Mouse (Mus musculus): ENCODE measurements around the gene Itga9. TPM values are rescaled to one million over a fixed set of nuclear protein-coding genes. Genes with fewer than 3 reads are reported as not detected.

Itga9 gene
- polyA plus RNA-seq, 1 experiment = 1.6 TPM

DNA sequence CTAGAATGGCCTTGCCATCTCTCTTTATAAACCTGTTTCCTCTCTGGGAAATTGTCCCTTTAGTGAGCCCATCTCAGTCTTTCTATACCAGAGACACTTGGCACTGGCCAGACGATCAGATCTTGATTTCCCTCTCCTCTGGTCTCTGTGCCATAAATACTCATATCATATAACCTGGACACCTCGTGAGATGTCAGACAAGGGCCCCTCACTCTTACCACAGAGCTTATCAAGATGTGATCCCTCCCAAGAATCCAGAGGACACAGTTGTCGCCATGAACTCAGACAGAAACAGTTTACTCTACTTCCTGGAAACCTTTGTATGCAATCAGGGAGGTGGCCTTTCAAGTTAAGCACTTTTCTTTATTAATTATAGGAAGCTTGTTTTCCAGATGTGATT, 127.1 kb downstream of the Itga9 start:
- TF ChIP-seq CTCF (IDR thresholded peaks at IDR 0.05; ENCODE audit: borderline replicate concordance, insufficient read depth, low read depth, low read length) (no peak), POLR2A (IDR thresholded peaks at IDR 0.05; ENCODE audit: borderline replicate concordance, insufficient read depth, low read length) (no peak)
- no peak for DNase-seq
- 83% methylated on average over 3 of the region's 3 CpGs for WGBS

DNA sequence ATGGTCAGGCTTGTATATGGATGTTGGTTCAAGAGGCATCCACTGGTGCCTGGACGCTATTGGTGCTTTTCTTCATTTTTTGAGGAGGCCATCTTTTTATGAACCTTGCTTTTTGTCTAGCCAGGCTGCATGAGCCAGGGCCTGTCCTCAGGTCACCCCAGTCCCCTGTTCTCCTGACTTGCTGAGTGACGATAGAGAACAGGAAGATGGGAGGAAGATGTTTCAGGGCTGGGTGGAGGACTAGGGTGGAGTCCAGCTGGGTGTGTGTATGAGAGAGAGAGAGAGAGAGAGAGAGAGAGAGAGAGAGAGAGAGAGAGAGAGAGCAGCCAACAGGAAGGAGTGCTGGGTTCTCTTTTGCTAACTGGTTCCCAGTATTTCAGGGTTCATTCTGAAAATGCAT, 130.6 kb downstream of the Itga9 start:
- 91% methylated on average over 2 of the region's 2 CpGs for WGBS
- H3K27ac ChIP-seq (ENCODE audit: insufficient read depth, low read length) = no peak overlapping the region
- no peak for DNase-seq
- no peaks in the 10 kb centered on the region for H3K27me3 ChIP-seq (ENCODE audit: control insufficient read depth, insufficient read depth, low read length)
- H3K4me3 ChIP-seq (replicated peaks; ENCODE audit: insufficient read depth, low read depth, low read length) = no peak overlapping the region
- TF ChIP-seq POLR2A (IDR thresholded peaks at IDR 0.05; ENCODE audit: borderline replicate concordance, insufficient read depth, low read length) (no peak), CTCF (IDR thresholded peaks at IDR 0.05; ENCODE audit: borderline replicate concordance, insufficient read depth, low read depth, low read length) (no peak)
- no peaks in the 10 kb centered on the region for H3K4me1 ChIP-seq (ENCODE audit: control insufficient read depth, insufficient read depth, low read length)

More for the DNA sequence above, 127.1 kb downstream of the Itga9 start:
- Histone ChIP-seq H3K27ac (ENCODE audit: insufficient read depth, low read length) (no peak overlapping the region), H3K4me1 (ENCODE audit: control insufficient read depth, insufficient read depth, low read length) (no peaks in the 10 kb centered on the region), H3K4me3 (replicated peaks; ENCODE audit: insufficient read depth, low read depth, low read length) (no peak overlapping the region), H3K27me3 (ENCODE audit: control insufficient read depth, insufficient read depth, low read length) (no peaks in the 10 kb centered on the region)

DNA sequence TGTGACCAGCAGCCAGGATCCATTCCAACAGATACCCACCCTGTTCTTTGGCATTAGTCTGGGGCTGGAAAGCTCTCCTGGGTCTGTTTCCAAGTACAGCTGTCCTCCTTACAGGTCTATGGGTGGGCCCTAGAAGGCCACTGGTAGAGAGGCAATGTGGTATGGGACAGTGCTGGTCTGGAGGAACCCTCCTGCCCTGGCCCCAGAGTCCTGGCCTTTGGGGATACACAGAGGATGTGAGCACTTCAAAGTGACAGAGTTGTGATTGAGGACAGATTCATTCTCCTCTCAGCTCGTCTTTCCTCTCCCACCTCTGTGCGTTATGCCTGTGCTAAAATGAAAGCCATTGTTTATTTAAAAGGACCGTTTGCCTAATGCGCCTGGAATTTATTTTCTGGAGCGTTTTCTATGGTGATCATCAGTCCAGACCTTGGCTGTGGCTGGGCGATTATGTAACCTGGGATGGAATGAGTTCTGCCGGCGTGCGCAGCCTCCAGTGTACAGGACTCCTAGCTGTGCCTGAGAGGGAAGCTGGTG, 131.2 kb downstream of the Itga9 start:
- no peaks in the 10 kb centered on the region for H3K27me3 ChIP-seq (ENCODE audit: control insufficient read depth, insufficient read depth, low read length)
- 69% methylated on average over 9 of the region's 9 CpGs for WGBS
- no peak overlapping the region for H3K27ac ChIP-seq (ENCODE audit: insufficient read depth, low read length)
- DNase-seq = no peak
- TF ChIP-seq POLR2A (IDR thresholded peaks at IDR 0.05; ENCODE audit: borderline replicate concordance, insufficient read depth, low read length) = no peak
- TF ChIP-seq CTCF (IDR thresholded peaks at IDR 0.05; ENCODE audit: borderline replicate concordance, insufficient read depth, low read depth, low read length) = no peak
- H3K4me1 ChIP-seq (ENCODE audit: control insufficient read depth, insufficient read depth, low read length) = no peaks in the 10 kb centered on the region
- H3K4me3 ChIP-seq (replicated peaks; ENCODE audit: insufficient read depth, low read depth, low read length) = no peak overlapping the region

DNA sequence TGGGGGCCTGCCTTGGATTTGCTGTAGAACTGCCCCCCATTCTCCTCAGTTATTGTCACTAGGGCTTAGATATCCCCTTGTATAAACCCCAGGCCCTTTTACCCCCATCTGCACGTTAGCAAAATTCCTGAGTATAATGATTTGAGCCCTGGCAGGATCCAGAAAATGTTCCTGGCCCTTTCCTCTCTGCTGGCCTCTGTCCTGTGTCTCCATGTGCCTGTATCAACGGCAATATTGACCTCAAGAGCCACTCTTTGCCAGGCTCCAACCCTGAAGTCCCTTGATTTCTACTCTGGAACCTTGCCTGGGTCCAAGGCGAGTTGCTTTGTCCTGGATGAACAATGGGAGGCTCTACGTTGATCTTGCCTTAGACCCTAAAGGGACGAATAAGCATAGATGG, 131.8 kb downstream of the Itga9 start:
- DNase-seq = no peak
- H3K27me3 ChIP-seq (ENCODE audit: control insufficient read depth, insufficient read depth, low read length) = no peaks in the 10 kb centered on the region
- H3K27ac ChIP-seq (ENCODE audit: insufficient read depth, low read length) = no peak overlapping the region
- no peak overlapping the region for H3K4me3 ChIP-seq (replicated peaks; ENCODE audit: insufficient read depth, low read depth, low read length)
- no peak for TF ChIP-seq POLR2A (IDR thresholded peaks at IDR 0.05; ENCODE audit: borderline replicate concordance, insufficient read depth, low read length)
- no peak for TF ChIP-seq CTCF (IDR thresholded peaks at IDR 0.05; ENCODE audit: borderline replicate concordance, insufficient read depth, low read depth, low read length)
- H3K4me1 ChIP-seq (ENCODE audit: control insufficient read depth, insufficient read depth, low read length) = no peaks in the 10 kb centered on the region
- WGBS = 71% methylated on average over 5 of the region's 5 CpGs

DNA sequence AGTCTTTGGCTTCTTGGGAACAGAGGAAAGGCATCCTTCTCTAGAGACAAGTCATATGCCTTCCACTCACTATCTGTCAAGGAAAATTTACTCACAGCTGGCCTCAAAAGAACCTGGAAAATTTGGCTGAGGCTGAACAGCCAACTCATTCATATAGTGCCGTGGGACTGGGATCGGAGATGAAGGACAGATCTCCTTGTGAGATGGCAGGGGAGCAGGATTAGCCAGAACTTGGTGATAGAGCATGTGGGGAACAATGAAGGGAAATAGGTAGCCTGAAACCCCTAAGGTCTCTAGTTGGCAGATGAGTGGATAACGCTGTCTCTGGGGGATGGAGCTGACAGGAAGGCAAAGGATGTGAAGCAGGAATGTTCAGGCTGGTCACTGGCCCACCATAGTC, 132.6 kb downstream of the Itga9 start:
- H3K27ac ChIP-seq (ENCODE audit: insufficient read depth, low read length) = no peak overlapping the region
- no peaks in the 10 kb centered on the region for H3K4me1 ChIP-seq (ENCODE audit: control insufficient read depth, insufficient read depth, low read length)
- TF ChIP-seq CTCF (IDR thresholded peaks at IDR 0.05; ENCODE audit: borderline replicate concordance, insufficient read depth, low read depth, low read length) (no peak), POLR2A (IDR thresholded peaks at IDR 0.05; ENCODE audit: borderline replicate concordance, insufficient read depth, low read length) (no peak)
- H3K27me3 ChIP-seq (ENCODE audit: control insufficient read depth, insufficient read depth, low read length) = no peaks in the 10 kb centered on the region
- WGBS = 74% methylated on average over 3 of the region's 3 CpGs
- H3K4me3 ChIP-seq (replicated peaks; ENCODE audit: insufficient read depth, low read depth, low read length) = no peak overlapping the region
- DNase-seq = no peak

DNA sequence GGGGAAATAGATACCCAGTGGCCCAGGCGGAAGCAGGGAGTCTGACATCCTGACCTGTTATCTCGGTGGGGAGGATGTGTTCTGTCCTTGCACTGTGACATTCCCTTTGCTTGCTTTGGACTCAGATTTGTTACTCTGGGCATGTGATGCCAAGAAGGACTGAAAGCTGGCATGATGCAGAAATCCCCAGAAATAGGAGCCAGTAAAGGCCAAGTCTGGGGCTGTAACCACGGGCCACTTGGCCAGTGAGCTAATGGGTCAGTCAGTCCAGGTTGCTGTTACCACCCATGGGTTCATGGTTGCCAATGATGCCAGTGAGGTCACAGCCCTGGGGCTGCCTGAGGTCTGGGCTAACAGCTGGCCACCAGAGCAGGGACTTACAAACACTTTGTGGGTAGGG, 133.2 kb downstream of the Itga9 start:
- no peak for DNase-seq
- no peak overlapping the region for H3K27ac ChIP-seq (ENCODE audit: insufficient read depth, low read length)
- H3K4me3 ChIP-seq (replicated peaks; ENCODE audit: insufficient read depth, low read depth, low read length) = no peak overlapping the region
- no peak for TF ChIP-seq POLR2A (IDR thresholded peaks at IDR 0.05; ENCODE audit: borderline replicate concordance, insufficient read depth, low read length)
- no peaks in the 10 kb centered on the region for H3K27me3 ChIP-seq (ENCODE audit: control insufficient read depth, insufficient read depth, low read length)
- 49% methylated on average over 3 of the region's 3 CpGs for WGBS
- no peaks in the 10 kb centered on the region for H3K4me1 ChIP-seq (ENCODE audit: control insufficient read depth, insufficient read depth, low read length)

DNA sequence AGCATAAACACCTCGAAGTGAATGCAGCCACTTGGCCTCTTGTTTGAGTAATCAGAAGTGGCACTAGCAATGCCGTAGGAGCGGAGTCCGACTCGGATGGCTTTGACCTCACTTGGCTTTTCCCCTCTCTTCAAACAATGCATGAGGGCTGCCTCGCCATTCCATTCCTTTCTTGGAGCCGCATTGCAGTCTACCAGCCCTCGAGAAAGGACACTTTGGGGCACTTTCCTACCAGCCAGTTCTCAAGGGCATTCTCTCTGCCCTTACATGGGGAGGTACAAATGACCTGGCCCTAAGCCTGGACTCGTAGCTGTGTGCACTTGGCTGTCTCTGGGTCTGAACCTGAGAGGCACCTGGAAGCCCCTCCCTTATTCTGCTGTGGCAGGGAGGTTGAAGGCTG, 134.8 kb downstream of the Itga9 start:
- DNase-seq = no peak
- no peak for TF ChIP-seq POLR2A (IDR thresholded peaks at IDR 0.05; ENCODE audit: borderline replicate concordance, insufficient read depth, low read length)
- TF ChIP-seq CTCF (IDR thresholded peaks at IDR 0.05; ENCODE audit: borderline replicate concordance, insufficient read depth, low read depth, low read length) = no peak
- Histone ChIP-seq H3K27me3 (ENCODE audit: control insufficient read depth, insufficient read depth, low read length) (no peaks in the 10 kb centered on the region), H3K4me3 (replicated peaks; ENCODE audit: insufficient read depth, low read depth, low read length) (no peak overlapping the region), H3K27ac (ENCODE audit: insufficient read depth, low read length) (no peak overlapping the region), H3K4me1 (ENCODE audit: control insufficient read depth, insufficient read depth, low read length) (no peaks in the 10 kb centered on the region)
- 75% methylated on average over 9 of the region's 9 CpGs for WGBS

DNA sequence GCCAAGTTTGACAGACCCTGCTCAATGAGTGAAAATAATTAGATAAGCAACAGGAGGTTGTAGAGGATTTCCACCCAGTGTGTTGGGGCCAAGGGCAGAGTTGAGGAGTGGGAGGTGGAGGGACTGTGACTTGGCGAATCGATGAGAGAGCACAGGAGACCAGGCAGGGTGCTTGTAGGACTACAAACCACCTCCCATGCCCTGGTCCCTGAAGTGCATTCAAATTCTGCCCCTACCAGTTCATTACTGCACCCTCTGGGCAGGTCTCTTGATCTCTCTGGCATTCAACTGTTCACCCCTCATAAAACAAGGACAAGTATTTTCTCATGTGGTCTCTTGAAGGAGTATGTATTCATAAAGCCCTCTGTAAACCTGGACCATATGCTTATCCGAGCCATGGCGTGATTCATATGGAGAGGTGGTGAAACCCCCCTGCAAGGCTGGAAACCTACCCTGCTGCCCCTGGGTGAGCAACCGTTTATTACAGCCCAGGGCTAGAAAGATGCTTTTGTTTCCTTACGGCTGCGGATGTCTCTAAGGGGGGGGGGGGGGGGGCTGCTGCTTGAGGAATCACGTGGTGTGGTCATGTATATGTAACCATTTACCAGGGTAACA, 143.0 kb downstream of the Itga9 start:
- H3K4me3 ChIP-seq (replicated peaks; ENCODE audit: insufficient read depth, low read depth, low read length) = no peak overlapping the region

More for the DNA sequence above, 143.0 kb downstream of the Itga9 start:
- no peak for TF ChIP-seq CTCF (IDR thresholded peaks at IDR 0.05; ENCODE audit: borderline replicate concordance, insufficient read depth, low read depth, low read length)
- no peak for TF ChIP-seq POLR2A (IDR thresholded peaks at IDR 0.05; ENCODE audit: borderline replicate concordance, insufficient read depth, low read length)
- DNase-seq = no peak
- Histone ChIP-seq H3K4me1 (ENCODE audit: control insufficient read depth, insufficient read depth, low read length) (no peaks in the 10 kb centered on the region), H3K27me3 (ENCODE audit: control insufficient read depth, insufficient read depth, low read length) (no peaks in the 10 kb centered on the region), H3K27ac (ENCODE audit: insufficient read depth, low read length) (no peak overlapping the region)
- WGBS = 28% methylated on average over 8 of the region's 8 CpGs
